Mouse (Mus musculus) thymus, postnatal 14 days (tissue): ENCODE measurements at regions not wholly inside any gene's neighbourhood (a gene's known extent, or its start where the extent isn't known, plus 50 kb on each side); places are given as distances from the start of the nearest gene placed in this dataset.

Experiments used
- DNase-seq: peaks from one replicate; pipeline ENCODE4 v3.0.0; 2021

DNA sequence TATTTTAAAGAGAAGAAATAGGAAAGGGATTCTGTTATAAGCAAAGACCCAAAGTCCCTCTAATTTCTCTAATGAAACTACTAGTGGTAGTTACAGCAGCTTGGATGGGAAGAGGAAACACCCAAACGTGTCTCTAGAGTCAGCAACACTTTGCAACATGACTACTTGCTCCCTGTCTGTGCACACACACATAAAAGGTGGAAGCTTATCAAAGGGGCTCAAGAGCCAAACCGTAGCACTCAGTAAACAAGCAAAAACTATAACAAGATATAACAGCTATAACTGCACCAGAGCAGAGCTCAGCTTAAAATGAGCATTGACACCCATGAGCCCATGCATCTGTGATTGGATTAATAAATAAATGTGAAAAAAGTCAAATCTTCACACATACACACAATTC, 262.5 kb upstream of the Ppargc1a start:
- no peak for DNase-seq

DNA sequence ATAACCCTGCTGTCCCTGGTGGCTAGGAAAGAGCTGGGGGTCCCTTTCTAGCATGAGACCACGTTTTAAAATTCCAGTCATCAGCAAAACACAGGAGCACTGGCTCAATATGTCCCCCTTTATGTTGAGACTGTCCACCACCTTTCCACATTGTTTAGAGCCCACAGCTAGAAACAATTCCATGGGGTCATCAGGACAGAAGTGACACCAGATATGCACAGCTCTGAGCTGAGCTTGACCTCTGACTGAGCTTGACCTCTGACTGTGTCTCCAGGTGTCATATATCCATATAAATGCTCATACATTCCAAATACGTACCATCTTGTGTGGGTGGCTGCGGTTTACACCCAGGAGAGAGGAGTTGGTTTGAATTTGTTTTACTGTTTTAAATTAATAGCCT, 262.1 kb upstream of the Ppargc1a start:
- no peak for DNase-seq

DNA sequence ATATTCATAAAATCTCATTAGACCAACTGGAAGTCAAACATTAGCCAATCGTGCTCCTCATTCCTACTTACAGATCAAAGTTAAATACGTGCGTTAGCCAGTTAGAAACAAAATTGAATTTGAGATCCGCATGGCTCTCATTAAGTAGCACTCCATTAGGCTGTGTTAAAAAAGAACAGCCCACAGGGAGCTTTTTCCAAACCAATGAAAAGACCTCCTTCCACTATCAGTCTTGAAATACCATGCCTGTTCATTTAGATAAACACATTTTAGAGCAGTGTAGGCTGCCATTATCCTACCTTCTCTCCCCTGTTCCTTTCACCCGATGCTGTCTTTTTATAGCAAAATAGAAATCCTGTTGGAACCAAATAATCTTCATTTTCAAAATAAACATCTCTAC, 261.5 kb upstream of the Ppargc1a start:
- no peak for DNase-seq

DNA sequence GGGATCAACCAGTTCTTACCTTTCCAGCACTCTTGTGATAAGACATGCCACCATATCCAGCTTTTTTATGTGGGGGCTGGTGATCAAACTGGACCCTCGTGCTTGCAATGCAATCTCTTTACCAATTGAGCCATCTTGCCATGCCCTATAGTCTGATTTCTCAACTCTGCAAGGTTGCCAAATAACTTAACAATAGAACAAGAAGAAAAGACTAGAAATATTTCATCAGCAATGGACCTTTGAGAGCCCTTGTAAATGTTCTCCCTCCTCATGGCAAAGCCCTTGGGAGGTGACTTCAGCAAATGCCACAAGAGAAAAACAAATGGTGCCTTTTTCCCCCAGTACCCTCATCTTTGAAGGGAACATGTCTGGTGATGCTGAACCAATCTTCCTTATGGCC, 258.7 kb upstream of the Ppargc1a start:
- DNase-seq: no peak

DNA sequence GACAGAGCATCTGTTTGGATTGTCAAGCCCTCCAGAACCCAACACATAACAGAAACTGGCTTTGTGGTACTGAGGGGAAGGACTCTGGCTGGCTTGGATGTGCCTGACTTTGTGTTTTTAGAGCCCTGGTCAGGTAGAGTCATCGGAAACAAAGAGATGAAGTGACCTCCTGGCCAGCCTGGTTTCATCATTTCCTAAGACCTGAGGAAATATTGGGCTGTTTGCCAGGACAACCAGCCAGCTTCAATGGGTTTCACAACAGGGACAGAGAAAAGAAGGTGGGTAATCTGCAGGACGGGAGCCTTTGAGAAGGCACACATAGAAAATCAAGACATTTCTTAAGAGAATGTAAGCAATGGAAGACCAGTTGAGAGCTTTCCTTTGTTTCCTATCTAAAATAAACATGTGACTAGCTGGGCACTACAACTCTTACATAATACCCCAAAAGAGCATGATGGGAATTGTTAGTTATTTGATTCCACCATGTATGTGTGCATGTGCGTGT, 258.1 kb upstream of the Ppargc1a start:
- no peak for DNase-seq

DNA sequence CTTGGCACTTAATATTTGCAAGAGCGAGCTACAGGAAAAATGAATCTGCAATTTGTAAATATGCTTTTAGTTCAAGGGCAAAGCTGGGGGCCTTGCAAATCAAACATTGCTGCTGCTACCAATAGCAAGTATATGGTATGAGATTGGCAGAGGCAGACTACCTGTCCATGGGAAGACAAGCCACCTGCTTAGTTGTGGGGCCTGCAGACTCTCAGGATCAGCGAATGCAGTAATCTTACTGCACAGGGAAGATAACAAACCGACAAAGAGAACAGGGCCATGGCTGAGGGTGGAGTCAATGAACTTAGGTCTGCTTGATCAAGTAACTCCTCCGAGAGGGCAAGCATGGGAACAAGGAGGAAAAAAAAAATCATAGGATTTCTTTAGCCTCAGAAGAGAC, 257.2 kb upstream of the Ppargc1a start:
- DNase-seq: no peak

DNA sequence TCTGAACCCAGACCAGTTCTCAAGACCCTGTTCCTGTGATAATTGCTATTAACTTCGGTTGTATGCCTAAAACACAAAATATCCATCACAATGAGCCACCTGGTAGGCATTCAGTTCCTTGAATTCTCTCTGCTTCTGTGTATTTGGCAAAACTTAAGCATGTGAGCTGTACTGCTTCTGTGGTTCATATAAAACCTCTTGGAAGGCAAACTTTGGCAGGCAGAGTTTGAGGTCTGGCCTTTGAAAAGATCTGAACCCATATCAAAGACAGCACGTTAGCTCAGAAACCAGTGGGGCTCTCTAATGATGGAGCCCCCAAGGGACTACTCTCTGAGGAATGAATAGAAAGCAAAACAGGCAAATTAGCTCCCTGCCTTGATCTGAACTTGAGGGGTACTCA, 256.1 kb upstream of the Ppargc1a start:
- no peak for DNase-seq

DNA sequence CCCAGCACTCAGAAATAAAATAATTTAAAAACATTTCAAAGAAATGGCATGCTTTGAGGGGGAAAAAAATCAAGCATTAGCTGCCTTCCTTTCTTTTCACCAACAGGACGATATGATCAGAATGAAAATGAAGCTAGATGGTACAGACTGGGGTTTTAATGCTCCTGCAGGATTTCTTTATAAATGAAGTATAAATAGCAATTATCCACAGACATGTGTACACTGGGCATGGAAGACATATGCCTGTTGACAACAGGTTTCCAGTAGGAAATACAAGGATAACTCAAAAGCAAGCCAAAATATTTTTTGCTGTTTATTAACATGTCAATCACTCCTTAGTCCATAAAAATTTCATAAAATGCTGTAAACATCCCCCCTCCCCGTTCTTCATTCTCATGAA, 248.7 kb upstream of the Ppargc1a start:
- no peak for DNase-seq

DNA sequence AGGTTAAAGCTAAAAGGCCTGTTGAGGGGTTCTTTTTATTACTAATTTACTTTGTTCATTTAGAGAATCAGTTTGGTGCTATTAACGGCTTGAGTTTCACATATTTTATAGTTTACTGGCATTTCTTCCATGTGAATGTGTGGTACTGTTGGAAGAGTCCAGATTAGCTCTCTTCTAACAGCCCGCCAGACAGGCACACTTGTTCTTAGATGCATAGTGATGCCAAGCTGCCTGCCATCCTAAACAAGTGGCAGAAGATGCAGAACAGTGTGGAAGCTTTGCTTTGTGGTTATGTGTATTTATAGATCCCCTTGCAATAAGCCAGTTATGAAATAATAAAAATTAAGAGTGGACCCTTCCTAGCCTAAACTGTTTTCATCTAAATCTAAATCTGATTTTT, 244.2 kb upstream of the Ppargc1a start:
- no peak for DNase-seq

DNA sequence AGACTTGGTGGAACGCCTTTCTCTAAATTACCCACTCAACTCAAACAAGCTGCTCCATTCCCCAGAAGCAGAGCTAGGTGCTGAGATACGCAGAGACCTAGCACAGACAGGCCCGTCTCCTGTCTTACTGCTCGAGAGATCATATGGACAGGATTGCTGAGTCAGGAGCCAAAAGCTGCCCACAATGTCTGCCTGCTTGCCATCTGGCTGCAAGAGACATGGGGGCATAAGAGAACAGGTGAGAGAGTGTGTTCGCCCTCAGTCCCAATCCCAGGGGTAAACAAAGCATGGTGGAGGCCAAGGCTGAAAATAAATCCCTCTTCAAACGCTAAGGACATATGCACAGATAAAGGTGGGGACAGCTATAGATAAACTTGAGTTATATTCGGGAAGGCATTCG, 234.0 kb upstream of the Ppargc1a start:
- no peak for DNase-seq

DNA sequence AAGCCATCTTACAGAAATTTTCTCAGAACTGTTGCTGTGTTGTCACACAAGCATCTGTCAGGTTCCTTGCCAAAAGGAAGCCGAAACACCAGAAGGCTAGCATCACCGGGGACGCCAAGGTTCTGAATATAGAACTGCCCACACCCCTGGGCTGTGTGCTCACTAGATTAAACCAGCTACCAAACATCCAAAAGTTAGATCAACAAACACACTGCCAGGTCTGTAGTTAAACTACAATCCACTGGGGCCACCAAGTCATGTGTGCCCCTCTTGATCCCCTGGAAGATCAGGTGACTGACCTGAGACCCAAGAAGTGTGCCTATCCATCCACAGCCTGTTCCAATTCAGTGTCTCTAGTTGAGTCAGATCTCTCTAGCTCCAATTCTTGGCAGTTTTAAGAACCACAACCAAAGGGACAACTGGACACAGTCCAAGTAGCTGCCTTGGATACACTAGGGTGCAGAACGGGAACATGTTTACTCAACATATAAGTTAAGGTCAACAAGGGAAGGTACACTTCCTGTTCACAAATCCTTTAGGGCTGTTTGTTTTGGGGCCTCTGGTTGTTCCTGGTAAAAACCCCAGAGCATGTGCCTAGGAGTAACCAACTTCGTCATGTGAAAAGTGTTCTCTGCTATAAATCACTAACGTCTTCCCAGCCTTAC, 232.0 kb upstream of the Ppargc1a start:
- no peak for DNase-seq

DNA sequence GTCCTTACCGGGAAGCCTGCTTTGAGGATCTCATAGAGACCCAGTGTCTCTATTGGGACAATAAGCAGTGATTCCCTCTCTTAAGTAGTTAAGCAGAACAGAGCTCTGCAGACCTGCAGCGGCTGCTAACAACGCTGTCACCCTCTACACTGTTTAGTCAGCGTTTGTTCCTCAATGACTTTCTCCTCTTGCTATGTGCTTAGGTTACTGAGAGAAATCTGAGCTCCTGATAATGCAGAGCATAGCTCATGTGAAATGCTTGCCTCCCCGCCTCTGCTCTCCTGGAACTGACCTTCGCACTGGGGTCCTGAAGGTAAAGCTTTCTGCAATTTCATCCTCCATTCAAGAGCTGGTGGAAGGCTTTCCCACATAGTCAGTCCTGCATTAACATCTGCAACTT, 226.6 kb upstream of the Ppargc1a start:
- DNase-seq: no peak

DNA sequence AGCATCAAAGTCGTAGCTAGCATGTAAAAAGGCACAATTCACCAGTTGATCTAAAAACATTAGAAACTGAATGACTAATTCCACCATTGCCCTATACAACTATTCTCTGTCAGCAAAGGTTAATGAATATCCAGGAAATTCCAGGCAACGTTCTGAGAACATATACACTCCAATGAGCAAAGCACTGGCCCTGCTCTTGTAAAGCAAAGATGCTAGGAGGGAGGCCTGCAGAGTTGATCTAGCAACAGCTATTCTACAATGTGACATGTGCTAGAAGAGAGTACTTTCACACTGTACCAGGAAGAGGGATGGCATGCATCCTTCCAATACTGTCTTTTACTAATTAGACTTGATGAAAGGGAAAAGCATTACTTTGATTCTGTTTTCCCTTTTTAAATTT, 225.4 kb upstream of the Ppargc1a start:
- no peak for DNase-seq

DNA sequence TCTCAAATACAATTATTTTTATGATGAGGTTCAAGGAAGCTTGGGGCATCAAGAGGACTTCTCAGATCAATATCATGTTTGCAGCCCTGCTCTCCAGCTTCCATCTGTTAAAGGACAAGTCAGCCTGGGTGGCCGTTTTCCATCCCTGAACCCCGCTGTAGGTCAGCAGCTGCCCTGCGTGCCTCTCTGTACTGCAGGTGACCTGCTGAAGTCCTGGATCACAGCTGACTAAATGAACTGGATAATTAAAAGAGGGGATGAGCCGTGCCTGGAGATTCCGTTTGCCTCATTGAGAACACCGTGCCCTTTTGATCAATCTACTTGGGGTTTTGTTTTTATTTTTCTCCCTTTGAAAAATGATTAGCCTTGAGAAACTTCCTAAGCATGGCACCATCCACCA, 221.2 kb upstream of the Ppargc1a start:
- no peak for DNase-seq

DNA sequence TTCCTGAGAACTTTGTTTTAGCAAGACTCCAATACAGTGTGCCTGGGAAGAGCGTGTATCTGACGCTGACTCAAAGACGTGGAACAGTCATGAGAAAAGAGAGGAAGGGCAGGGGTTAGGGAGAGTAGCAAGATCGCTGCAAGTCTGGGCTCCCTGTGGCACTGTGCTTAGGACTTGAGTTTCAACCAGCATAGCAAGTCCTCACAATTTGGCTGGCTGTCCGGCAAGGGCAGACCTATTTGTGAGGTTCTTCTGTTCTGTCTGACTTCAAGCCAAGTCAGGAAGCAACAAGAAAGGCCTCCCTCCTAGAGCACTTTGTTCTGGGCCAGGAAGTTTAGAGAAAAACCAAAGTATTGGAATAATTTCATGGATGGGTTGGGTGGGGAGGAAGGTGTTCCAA, 216.0 kb upstream of the Ppargc1a start:
- DNase-seq: no peak

DNA sequence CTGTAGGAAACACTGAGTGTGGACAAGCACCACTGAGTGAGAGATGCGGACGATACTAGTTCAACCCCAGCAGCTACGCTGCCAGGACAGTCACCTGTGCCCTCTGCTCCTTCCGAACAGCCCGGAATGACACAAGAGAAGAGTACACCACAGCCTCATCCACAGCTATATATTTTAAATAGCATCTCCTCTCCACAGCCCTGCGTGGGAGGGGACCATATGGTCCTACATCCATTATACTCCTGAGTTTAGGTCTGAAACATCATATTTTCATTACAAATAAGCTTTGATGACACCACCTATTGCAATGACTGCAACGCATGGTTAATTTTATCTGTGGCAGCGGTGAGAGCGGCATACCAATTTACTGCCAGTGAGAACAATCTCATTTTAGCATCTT, 215.6 kb upstream of the Ppargc1a start:
- no peak for DNase-seq

DNA sequence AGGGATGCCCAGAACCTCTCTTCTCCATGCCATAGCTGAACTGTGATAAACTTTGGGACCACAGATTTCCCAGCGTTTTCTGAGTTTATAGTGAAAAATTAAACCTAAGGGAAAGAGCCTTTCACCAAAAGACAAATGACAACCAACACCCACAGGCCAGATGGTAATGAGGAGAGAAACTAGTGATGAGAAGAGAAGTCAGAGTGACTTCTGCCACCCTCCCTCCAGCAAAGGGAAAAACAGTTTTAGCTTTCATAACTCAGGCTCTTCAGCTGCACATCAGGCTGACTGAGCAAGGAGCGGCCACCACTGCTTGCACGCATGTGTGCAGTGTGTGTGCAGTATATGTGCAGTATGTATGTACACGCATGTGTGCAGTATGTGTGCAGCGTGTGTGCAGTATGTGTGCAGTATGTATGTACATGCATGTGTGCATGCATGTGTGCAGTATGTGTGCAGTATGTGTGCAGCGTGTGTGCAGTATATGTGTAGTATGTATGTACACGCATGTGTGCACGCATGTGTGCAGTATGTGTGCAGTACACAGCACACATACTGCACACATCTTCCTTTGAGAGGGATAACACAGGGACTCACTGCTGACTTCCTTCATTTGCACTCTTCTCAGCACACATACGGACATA, 208.1 kb upstream of the Ppargc1a start:
- DNase-seq: no peak

DNA sequence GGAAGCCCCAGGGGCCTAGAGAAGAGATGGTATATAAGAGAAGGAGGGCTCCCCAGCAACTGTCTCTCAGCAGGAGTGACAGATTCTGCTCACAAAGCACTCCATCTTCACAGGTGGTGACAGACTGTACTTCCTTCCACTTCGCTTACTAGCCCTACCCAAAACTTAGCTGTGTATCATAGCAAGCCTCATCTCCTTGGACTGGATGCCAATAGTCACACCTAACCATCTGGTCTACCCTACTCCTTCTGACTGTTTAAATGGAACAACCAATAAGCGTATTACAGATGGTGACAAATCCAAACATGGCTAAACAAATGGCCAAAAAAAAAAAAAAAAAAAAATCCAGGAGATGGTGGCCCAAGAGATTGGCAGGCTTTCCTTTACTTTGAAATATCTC, 204.1 kb upstream of the Ppargc1a start:
- no peak for DNase-seq

DNA sequence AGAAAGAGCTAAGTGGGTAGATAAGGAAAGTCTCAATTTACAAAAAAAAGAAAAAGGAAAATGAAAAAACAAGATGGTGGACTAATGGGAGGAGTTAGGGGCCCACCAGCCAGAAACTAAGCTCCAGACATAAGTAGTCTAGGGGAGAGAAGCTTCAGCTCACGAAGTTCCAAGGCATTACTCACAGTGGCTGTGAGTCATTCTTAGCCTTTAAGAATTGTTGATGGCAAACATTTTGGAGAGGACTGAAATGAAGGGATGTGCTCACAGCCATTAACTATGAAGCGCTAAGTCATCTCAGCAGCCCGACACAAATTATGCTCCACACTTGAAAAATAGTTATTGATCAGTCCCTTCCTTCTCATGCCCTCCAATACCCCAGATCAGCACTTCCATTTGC, 198.6 kb upstream of the Ppargc1a start:
- no peak for DNase-seq

DNA sequence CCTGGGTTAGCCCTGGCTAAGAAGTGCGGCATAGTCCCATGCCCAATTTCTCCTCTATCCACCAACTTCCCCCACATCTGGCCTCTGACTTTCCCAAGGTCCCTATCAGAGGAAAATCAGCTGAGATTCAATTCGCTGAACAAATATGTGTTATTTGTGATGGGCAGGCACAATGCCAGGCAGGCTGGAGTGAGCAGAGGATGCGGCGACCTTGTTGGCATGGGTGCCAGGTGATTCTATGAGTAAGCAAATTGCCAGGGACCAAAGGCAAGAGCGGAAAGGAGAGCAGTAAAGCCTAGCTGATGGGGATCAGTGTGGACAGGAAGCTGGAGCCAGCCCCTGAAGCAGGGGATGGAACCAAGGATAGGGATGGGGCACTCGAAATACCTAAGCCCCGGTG, 196.9 kb upstream of the Ppargc1a start:
- no peak for DNase-seq

DNA sequence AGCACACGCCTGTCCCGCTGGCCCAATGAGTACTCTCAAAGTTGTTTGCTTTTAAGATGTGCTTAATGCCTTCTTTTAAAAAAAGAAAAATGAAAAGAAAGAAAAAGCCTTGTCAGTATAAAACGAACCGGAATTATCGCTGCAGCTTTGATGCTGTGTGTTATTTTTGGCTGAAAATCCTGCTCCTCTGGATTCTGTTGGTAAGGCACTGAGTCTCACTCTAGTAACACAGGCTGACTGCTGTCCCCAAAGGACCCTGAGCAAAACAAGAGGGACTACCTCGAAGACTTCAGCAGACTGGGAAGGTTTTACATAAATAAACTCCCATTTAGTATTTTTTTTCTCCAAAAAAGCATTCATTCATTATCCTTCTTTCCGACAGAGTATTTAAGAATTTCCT, 196.1 kb upstream of the Ppargc1a start:
- no peak for DNase-seq

DNA sequence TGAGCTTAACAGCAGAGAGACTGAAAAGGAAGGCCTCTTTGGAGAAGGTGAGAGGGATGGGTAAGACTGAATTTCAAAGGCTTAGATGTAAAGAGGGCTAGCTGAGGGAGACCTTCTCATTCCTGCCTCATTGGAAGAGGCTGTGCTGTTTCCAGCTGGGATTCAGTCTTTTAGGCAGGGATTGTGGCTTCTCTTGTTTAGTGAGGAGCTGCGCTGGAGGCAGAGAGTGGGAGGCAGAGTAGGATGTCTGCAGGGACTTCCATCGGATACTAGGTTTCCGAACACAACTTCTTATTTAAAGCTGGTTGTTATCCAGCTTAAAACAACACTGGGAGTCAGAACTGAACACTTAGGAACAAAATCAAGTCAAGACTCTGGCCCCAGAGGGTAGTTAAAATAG, 194.8 kb upstream of the Ppargc1a start:
- no peak for DNase-seq

DNA sequence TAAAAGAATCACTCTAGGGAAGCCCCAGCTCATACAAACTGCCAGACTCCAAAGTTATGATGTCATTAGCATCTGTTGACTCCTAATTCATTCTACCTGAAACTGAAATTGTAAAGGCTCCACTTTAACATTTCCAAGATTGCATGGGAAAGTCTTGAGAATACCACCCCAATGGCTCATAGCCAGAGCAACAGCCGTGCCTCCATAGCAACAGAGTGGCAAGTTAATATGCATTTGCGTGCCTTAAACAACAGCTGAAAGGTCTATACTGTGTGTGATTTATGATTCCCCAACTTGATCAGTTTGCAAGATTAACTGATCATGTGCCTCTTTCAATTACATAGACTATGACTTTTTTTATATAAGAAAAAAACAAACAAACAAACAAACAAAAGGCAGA, 190.8 kb upstream of the Ppargc1a start:
- DNase-seq: no peak

DNA sequence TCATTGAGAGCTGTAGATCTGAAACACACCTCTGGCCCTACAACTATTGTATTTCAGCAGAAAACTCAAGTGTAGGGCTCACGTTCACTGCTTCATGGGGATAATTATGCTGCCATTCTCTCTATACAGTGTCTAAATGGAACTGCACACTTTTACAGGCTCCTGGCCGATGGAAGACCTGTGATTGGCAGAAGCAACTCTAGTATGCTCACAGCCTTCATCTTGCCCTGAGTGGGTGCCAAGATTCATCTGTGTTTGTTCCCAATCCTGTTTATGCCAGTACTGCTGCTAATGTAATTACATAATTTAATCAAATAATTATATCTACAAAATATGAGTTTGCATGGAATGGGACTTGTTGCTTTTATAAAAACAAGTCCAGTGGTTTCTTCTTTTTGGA, 190.3 kb upstream of the Ppargc1a start:
- DNase-seq: no peak

DNA sequence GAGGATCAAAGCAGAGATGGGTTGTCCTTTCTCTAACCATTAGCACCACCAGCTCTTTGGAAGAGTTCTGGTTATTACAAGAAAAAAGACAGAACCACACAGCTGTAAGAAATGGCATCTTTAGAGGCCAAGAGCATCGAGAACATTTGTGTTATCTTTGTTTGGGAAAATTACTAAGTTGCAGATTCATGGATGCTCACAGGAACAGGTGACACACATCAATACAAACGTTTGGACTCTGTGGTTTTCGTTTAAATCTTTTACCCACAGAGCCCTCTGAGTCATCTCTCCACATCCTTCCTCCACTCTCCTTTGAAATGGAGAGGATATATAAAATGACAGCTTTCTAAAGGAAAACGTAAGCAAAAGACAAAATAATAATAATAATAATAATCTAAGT, 184.5 kb upstream of the Ppargc1a start:
- no peak for DNase-seq
